Mouse (Mus musculus) lung, embryonic 15.5 days (tissue): ENCODE results near the gene Gm11562. TPM values are rescaled to one million over a fixed set of nuclear protein-coding genes. Genes with fewer than 3 reads are reported as not detected.
"Not testable (repeated sequence)": the region's sequence is repeated elsewhere in the genome, so short reads cannot be mapped to it uniquely, and the experiment has no call there.

ENCODE experiments used
- ATAC-seq: fragments of 200-750 bp; cut with Nextera tagmentation; 2 replicates; pipeline ENCODE4 v1.8.0; 2017; ENCODE audit warnings: moderate number of reproducible peaks, borderline replicate concordance; ENCODE audit not compliant: low FRiP score, low TSS enrichment; ENCODE audit errors: extremely low read depth
- H3K27ac ChIP-seq: fragments of 300-500 bp; sonication (generic); 2 replicates; pipeline ENCODE4 v1.5.1; 2015; ENCODE audit warnings: moderate library complexity, mild to moderate bottlenecking, inconsistent platforms
- H3K27me3 ChIP-seq: fragments of 300-500 bp; sonication (generic); 2 replicates; pipeline ENCODE4 v1.6.1; 2015; ENCODE audit warnings: inconsistent platforms
- H3K36me3 ChIP-seq: fragments of 300-500 bp; sonication (generic); 2 replicates; pipeline ENCODE4 v1.6.1; 2015; ENCODE audit warnings: inconsistent platforms
- H3K4me1 ChIP-seq: fragments of 300-500 bp; sonication (generic); 2 replicates; pipeline ENCODE4 v1.6.1; 2015; ENCODE audit warnings: inconsistent platforms
- H3K4me2 ChIP-seq: fragments of 300-500 bp; sonication (generic); 2 replicates; pipeline ENCODE4 v1.6.1; 2015; ENCODE audit warnings: inconsistent platforms, mild to moderate bottlenecking, moderate library complexity
- H3K4me3 ChIP-seq: fragments of 300-500 bp; sonication (generic); 2 replicates; pipeline ENCODE4 v1.5.1; 2015; ENCODE audit warnings: mild to moderate bottlenecking, inconsistent platforms
- H3K9ac ChIP-seq: fragments of 300-500 bp; sonication (generic); 2 replicates; pipeline ENCODE4 v1.6.1; 2015; ENCODE audit warnings: inconsistent platforms
- H3K9me3 ChIP-seq: fragments of 300-500 bp; sonication (generic); 2 replicates; pipeline ENCODE4 v1.6.1; 2016; ENCODE audit warnings: inconsistent platforms
- WGBS: fragments of 180-500 bp; shearing (Covaris S2); methylation state at CpG from one replicate; pipeline ENCODE4 v1.1.7; 2015; 5-methylcytosine and 5-hydroxymethylcytosine counted together
- polyA plus RNA-seq: library from polyadenylated mRNA; unstranded; fragments of >200 nt; fragmentation: Nextera tagmentation; extraction: Ambion mirVana; gene quantifications from 2 replicates; pipeline ENCODE4 v1.2.1, GENCODE M21; 2015

Gm11562 gene
- not detected in 2 replicates for polyA plus RNA-seq

- no peaks in the 10 kb centered on the region for H3K36me3 ChIP-seq
- H3K9ac ChIP-seq: no peak within 1 kb of the TSS
- no peak within 1 kb of the TSS for H3K4me3 ChIP-seq
- no peaks in the 10 kb centered on the region for H3K27me3 ChIP-seq
- no peaks in the 10 kb centered on the region for H3K4me1 ChIP-seq
- no peak within 1 kb of the TSS for H3K4me2 ChIP-seq
- 57% methylated on average over 2 of the region's 2 CpGs for WGBS
- no peak for ATAC-seq
- no peaks in the 10 kb centered on the region for H3K9me3 ChIP-seq
- no peak within 1 kb of the TSS for H3K27ac ChIP-seq
Observed at GRCm38 (mm10) chr11:99620335-99620734, at the start of gene Gm11562. Gene Gm11562, minus strand, starts transcription at chr11:99620435.

- no peaks in the 10 kb centered on the region for H3K4me1 ChIP-seq
- H3K4me3 ChIP-seq: no peak within 1 kb of the TSS
- no peak within 1 kb of the TSS for H3K9ac ChIP-seq
- ATAC-seq: no peak
- no peaks in the 10 kb centered on the region for H3K27me3 ChIP-seq
- no peaks in the 10 kb centered on the region for H3K9me3 ChIP-seq
- no peak within 1 kb of the TSS for H3K27ac ChIP-seq
- no peak within 1 kb of the TSS for H3K4me2 ChIP-seq
- H3K36me3 ChIP-seq: no peaks in the 10 kb centered on the region
Observed at GRCm38 (mm10) chr11:99665860-99666259, 45.6 kb upstream of the Gm11562 start, which contains the start of gene Krtap4-6. Gene Krtap4-6, minus strand, starts transcription at chr11:99665960.

- H3K27me3 ChIP-seq: no peaks in the 10 kb centered on the region
- H3K27ac ChIP-seq: no peak overlapping the region
- H3K9me3 ChIP-seq: no peaks in the 10 kb centered on the region
- no peak overlapping the region for H3K4me3 ChIP-seq
- H3K4me2 ChIP-seq: no peak overlapping the region
- no peak overlapping the region for H3K9ac ChIP-seq
- ATAC-seq: no peak
- H3K36me3 ChIP-seq: no peaks in the 10 kb centered on the region
- 82% methylated on average over 10 of the region's 10 CpGs for WGBS
- H3K4me1 ChIP-seq: no peaks in the 10 kb centered on the region
Observed at GRCm38 (mm10) chr11:99662802-99663201, 42.6 kb upstream of the Gm11562 start.

- no peak overlapping the region for H3K4me2 ChIP-seq
- no peak overlapping the region for H3K4me3 ChIP-seq
- 82% methylated on average over 4 of the region's 4 CpGs for WGBS
- H3K27me3 ChIP-seq: no peaks in the 10 kb centered on the region
- H3K9me3 ChIP-seq: no peaks in the 10 kb centered on the region
- H3K27ac ChIP-seq: no peak overlapping the region
- no peak for ATAC-seq
- no peaks in the 10 kb centered on the region for H3K36me3 ChIP-seq
- no peaks in the 10 kb centered on the region for H3K4me1 ChIP-seq
- H3K9ac ChIP-seq: no peak overlapping the region
Observed at GRCm38 (mm10) chr11:99659256-99659655, 39.0 kb upstream of the Gm11562 start.

- not testable (repeated sequence) for ATAC-seq, H3K9ac ChIP-seq, H3K4me3 ChIP-seq, H3K9me3 ChIP-seq, H3K27ac ChIP-seq, H3K4me1 ChIP-seq, H3K36me3 ChIP-seq, H3K4me2 ChIP-seq, H3K27me3 ChIP-seq
- 52% methylated on average over 10 of the region's 10 CpGs for WGBS
Observed at GRCm38 (mm10) chr11:99658467-99659010, 38.3 kb upstream of the Gm11562 start, which contains the start of gene Gm11563. Gene Gm11563, minus strand, starts transcription at chr11:99658960.

- no peaks in the 10 kb centered on the region for H3K27me3 ChIP-seq
Observed at GRCm38 (mm10) chr11:99657051-99657450, 36.8 kb upstream of the Gm11562 start.

GRCm38 (mm10) chr11:99650136-99650535 lies 29.9 kb upstream of the Gm11562 start, which contains the start of gene Gm11555:
Gene Gm11555, minus strand, starts transcription at chr11:99650236.
- Histone ChIP-seq H3K27ac (no peak within 1 kb of the TSS), H3K36me3 (no peaks in the 10 kb centered on the region), H3K27me3 (no peaks in the 10 kb centered on the region), H3K4me1 (no peaks in the 10 kb centered on the region), H3K4me2 (no peak within 1 kb of the TSS), H3K9ac (no peak within 1 kb of the TSS), H3K4me3 (no peak within 1 kb of the TSS), H3K9me3 (no peaks in the 10 kb centered on the region)
- 79% methylated on average over 2 of the region's 2 CpGs for WGBS
- no peak for ATAC-seq

More at GRCm38 (mm10) chr11:99657051-99657450, 36.8 kb upstream of the Gm11562 start:
- Histone ChIP-seq H3K9ac (no peak overlapping the region), H3K4me3 (no peak overlapping the region), H3K9me3 (no peaks in the 10 kb centered on the region), H3K4me1 (no peaks in the 10 kb centered on the region), H3K36me3 (no peaks in the 10 kb centered on the region), H3K4me2 (no peak overlapping the region), H3K27ac (no peak overlapping the region)
- no peak for ATAC-seq
- 49% methylated on average over 5 of the region's 5 CpGs for WGBS

GRCm38 (mm10) chr11:99646444-99646843 lies 26.2 kb upstream of the Gm11562 start:
- Histone ChIP-seq H3K4me1 (no peaks in the 10 kb centered on the region), H3K27me3 (no peaks in the 10 kb centered on the region), H3K9ac (no peak overlapping the region), H3K36me3 (no peaks in the 10 kb centered on the region), H3K4me2 (no peak overlapping the region), H3K4me3 (no peak overlapping the region), H3K9me3 (no peaks in the 10 kb centered on the region), H3K27ac (no peak overlapping the region)
- WGBS: 81% methylated on average over 15 of the region's 15 CpGs
- ATAC-seq: no peak

- H3K9me3 ChIP-seq: no peaks in the 10 kb centered on the region
- H3K9ac ChIP-seq: no peak overlapping the region
- no peaks in the 10 kb centered on the region for H3K4me1 ChIP-seq
- no peak for ATAC-seq
- 72% methylated on average over 3 of the region's 3 CpGs for WGBS
- no peak overlapping the region for H3K27ac ChIP-seq
- H3K4me3 ChIP-seq: no peak overlapping the region
- H3K4me2 ChIP-seq: no peak overlapping the region
- H3K27me3 ChIP-seq: no peaks in the 10 kb centered on the region
- H3K36me3 ChIP-seq: no peaks in the 10 kb centered on the region
Observed at GRCm38 (mm10) chr11:99644351-99644750, 24.1 kb upstream of the Gm11562 start.

GRCm38 (mm10) chr11:99643635-99644139 lies 23.5 kb upstream of the Gm11562 start, which contains the start of gene Krtap4-7:
Gene Krtap4-7, minus strand, starts transcription at chr11:99644089.
- not testable (repeated sequence) for H3K9ac ChIP-seq, H3K4me3 ChIP-seq, H3K27me3 ChIP-seq, ATAC-seq, H3K9me3 ChIP-seq, H3K27ac ChIP-seq, H3K4me1 ChIP-seq, H3K4me2 ChIP-seq, H3K36me3 ChIP-seq
- WGBS: 72% methylated on average over 9 of the region's 9 CpGs

- no peaks in the 10 kb centered on the region for H3K4me1 ChIP-seq
- ATAC-seq: no peak
- WGBS: 7% methylated on average over 1 of the region's 1 CpGs
Observed at GRCm38 (mm10) chr11:99640926-99641325, 20.7 kb upstream of the Gm11562 start.

GRCm38 (mm10) chr11:99637086-99637485 lies 16.9 kb upstream of the Gm11562 start:
- Histone ChIP-seq H3K27ac (no peak overlapping the region), H3K36me3 (no peaks in the 10 kb centered on the region), H3K4me3 (no peak overlapping the region), H3K9ac (no peak overlapping the region), H3K27me3 (no peaks in the 10 kb centered on the region), H3K4me1 (no peaks in the 10 kb centered on the region), H3K4me2 (no peak overlapping the region), H3K9me3 (no peaks in the 10 kb centered on the region)
- WGBS: 63% methylated on average over 1 of the region's 1 CpGs
- no peak for ATAC-seq

More at GRCm38 (mm10) chr11:99640926-99641325, 20.7 kb upstream of the Gm11562 start:
- H3K4me2 ChIP-seq: no peak overlapping the region
- H3K27ac ChIP-seq: no peak overlapping the region
- H3K36me3 ChIP-seq: no peaks in the 10 kb centered on the region
- H3K9ac ChIP-seq: no peak overlapping the region
- H3K27me3 ChIP-seq: no peaks in the 10 kb centered on the region
- H3K4me3 ChIP-seq: no peak overlapping the region
- H3K9me3 ChIP-seq: no peaks in the 10 kb centered on the region
